Mouse (Mus musculus) heart, postnatal 14 days (tissue): ENCODE results near the gene Bcl2. TPM values are rescaled to one million over a fixed set of nuclear protein-coding genes. Genes with fewer than 3 reads are reported as not detected.

ENCODE experiments used
- DNase-seq, 2 experiments: peaks; one replicate each; pipeline ENCODE4 v3.0.0; 2021 to 2022
- intact Hi-C: fragments of 180-260 bp; cut with DNase I; formaldehyde crosslinking; loops from one replicate; pipeline ENCODE4 v1.15.1; 2025
- total RNA-seq, 2 experiments: library from RNA; stranded (reverse); gene quantifications; 2 replicates each; pipeline ENCODE4 v1.2.3; 2021

The Bcl2 gene
- total RNA-seq, 2 experiments from 2014 or later = 5.6 to 7.0 TPM

DNA sequence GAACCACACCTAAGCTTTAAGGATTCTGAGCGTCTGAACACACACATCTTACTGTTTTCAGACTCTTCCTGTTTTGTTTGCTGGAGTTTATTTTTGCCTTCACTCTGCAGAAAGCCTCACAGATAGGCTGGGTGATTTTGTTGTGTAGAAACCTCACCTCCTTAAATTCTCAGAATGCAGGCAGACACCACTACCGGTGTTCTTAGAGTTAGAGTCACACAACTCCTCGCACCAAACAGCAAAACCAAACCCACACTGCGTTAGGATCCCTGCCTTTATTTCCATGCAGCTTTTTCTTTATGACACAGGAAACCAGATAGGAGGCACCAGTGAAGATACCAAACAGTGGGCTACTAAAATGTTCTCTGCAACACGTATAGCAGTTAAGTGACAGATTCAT lies 113.2 kb downstream of the Bcl2 start:
- DNase-seq = no peak
- intact Hi-C loops = no loop called here

DNA sequence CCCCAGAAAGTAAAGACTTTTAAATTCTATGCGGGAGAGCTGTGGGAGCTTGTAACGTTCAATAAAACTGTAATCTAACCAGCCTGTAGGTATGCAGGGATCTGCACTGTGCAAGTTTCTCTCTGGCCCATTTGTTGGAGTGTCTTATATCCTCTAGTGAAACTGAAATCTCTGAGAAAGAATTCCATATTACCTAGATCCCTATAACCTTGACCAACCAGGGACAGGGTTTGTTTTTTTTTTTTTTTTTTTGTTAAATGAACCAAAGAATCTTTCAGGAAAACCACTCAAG lies 115.8 kb downstream of the Bcl2 start:
- no peak for DNase-seq
- intact Hi-C loops = no loop called here

DNA sequence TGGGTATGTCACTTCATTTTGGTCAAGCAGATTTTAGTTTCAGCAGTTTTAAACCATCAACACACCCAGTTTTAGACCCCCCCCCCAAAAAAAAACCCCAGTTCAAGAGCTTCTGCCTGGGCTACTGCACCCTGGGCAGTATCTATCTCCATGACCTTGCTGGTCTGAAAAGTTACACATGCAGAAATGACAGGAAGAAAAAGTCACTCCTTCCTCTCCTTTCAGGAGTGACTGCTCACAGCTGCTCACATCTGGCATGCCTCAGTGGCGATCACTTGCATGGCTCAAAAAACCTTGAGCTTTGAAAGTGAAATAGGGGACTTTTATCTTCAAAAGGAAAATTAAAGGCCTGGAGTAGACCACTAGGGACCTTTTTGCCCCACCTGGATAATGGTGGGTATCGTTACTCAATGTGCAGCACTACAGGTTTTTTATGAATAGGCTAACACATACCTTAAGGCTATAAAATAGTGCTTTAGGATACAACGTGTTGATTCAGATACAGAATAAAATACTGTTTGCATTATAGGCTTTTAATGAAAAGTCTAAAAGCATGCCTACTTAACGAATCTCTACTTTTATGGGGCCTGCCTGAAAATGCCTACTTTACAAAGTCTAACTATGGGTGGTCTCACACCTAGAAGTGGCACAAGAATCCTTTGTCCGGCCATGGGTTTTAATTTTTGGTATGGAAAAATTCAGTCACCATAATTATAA lies 116.3 kb downstream of the Bcl2 start:
- no peak for DNase-seq
- intact Hi-C loops = no loop called here

DNA sequence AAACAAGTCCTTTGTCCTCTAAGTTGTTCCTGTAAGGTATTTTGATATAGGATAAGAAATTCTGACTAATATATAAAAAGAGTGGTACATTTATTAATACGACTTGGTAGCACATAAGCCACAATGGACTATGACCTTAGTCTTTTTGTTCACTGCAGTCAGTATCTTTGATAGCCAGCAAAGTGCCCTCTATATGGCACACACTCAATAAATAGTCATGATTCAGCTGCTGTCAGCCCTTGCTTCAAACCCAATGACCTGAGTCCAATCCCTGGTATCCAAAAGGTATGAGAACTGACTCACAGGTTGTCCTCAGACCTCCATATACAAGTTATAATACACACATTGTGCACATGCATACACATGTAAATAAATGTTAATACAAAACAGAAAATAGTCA lies 117.7 kb downstream of the Bcl2 start:
- intact Hi-C loops = no loop called here
- DNase-seq = no peak

DNA sequence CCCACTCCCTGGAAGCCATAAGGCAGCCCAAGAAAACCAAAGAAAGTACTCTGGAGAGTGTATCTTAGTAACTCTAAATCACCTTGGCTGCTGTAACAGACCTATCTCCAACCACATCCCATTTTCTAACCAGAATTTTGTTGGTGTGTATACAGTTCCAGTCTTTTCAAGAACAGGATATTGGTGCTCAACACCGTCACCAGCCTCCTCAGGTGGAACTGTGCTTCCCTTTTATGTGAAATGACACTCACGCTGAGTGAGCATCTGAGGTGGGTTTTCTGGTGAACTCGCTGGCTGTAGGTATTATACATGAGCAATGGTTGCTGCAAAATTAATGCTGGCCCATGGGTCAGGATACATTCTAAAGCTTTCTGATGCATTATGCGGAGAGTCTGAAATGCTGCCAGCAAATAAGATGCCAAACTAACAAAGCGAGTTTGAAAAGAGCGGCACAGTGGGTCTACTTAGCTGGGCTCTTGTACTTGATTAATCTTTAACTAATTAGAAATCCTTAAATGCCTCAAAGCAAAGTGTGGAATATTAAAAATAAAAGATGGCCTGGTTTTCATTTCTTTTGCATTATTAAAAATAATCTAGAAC lies 118.7 kb downstream of the Bcl2 start:
- DNase-seq = no peak
- intact Hi-C loops = no loop called here

DNA sequence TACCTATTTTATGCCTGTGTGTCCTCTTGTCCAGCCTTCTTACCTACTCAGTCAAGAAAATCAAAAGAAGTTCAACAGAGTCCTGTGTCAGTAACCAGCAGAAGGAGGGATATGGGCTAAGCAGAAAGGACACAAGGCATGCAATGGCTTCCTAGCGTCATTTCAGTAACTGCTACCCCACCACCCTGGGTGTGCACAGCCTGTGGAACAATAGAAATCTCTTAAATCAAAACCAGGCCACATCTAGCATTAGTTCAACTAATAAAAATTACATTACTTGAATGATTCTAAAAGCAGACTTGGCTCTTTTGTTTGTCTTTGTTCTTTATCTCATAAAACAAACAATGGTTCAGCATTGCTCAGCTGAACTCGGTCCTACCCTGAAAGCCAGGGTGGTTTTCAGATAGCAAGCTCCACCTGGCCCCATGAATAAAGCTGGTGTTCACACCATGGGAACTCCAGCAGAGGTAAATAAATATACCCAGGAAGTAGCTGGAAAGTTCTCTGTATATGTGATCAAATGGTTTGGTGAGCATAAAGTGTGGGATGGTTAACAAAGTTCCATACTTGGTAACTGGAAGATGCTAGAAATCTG lies 122.8 kb downstream of the Bcl2 start:
- no peak for DNase-seq
- intact Hi-C loops = no loop called here

DNA sequence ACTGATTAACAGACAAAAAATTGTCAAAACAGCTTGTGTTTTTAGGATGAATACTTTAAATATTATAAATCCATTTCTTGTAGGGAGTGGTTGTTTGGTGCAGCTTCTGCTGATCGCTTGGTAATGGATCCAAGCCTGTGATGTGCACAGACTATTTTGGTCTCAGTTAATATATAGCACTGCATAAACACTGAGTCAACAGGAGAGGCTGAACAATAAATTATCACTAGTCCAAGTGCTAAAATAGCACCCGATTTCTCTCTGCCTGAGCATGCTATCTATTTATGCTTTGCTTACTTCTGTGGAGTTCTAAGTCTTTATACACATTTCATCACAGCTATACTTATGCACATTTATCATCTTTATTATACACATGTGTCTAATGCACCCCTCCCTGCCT lies 124.9 kb downstream of the Bcl2 start:
- intact Hi-C loops = no loop called here
- DNase-seq = no peak

DNA sequence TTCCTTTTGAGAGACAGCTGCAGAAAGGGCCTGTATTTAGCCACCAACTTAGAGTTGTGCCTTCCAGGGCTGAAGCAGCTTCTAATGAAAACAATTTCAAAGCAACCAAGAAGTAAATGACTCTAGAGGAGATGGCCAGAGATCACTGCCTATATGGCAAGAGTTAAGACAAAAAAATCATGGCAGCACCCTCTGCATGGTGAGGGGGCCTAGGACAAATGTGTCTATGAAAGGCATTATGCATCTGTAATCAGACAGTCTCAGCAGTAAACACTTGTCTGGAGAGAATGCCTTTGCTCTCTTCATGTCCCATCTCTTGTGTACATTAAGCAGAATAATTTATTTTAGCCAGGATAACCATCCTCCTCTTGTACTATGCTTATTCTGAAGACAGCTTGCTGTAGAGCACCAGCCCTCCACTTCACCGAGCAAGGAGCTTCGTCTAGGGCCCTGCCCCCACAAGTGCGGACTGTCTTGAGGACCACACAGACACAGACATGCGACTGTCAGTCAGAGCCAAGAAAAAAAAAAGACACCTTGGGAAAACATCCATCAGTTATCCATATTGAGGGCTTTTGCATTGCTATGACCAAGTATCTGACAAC lies 126.1 kb downstream of the Bcl2 start:
- intact Hi-C loops = no loop called here
- no peak for DNase-seq

DNA sequence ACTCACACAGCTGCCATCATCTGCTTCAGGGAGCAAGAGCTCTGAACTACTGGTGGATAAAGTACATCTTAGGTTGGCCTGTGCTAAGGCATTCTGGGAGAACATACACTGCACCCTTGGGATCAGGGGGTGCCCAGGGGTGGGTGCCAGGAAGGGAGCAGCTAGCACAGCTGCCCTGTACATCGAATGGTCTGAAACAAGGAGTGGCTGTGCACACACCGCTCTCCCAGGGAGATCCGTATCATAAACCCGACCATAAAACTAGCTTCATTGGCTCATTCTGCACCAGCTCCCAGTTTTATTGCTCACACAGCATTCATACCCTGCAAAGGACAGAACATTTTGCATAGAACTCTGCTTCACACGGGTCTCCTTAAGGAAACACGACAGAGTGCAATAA lies 127.3 kb downstream of the Bcl2 start:
- no peak for DNase-seq
- intact Hi-C loops = no loop called here

DNA sequence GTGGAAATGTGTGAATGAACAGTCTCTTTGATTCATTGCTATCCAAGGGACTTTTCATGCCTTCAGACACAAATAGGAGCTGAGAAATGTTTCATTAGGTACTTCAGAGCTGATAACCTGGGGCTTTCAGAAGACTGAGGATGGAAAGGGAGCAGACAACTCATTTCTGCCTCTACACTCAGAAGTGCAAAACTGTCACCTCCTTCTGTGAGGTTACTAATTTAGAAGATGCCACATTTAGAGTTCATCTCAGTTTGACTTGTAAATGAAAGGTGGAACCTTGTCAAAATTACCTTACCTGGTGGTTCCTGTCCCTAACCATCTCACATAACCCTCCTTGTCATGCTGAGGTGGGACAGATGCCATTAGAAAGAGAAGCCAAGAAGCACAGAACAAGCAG lies 128.7 kb downstream of the Bcl2 start:
- no peak for DNase-seq
- intact Hi-C loops = no loop called here

DNA sequence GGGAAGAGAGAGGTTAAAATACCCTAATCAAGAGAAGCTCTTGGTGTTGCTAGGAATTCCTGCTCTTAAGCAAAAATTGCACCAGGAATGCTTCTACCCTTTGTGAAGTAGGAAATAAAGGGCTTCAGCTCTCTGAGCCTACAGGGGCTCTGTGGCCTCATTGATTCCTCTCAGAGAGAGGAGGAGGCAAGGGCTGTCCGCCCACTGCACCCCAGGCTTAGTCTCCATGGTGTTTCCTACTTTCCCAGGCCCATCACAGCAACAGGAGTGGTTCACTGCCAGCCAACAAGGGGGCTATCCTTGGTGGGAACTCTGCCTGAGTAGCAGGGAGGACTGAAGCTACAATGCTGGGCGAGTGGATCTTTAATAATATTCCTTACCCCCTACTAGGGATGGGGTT lies 129.2 kb downstream of the Bcl2 start:
- intact Hi-C loops = no loop called here
- DNase-seq = no peak

DNA sequence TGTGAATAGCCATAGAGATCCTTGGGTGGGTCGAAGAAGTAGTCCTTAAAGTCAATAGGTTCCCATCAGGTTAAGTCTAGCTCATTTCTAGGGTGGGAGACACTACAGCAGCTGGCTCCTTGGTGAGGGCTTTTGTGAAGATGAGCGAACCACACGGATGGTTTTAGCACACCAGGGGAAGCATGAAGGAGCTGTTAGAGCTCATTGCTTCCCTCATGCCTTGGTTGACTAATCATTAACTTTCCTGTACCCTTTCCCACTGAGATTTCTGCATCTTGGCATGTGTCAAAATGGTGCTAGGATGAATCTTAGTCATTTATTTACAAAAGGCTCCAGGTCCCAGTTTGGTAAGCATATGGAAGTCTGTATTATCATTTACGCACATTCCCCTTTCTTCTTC lies 129.8 kb downstream of the Bcl2 start:
- intact Hi-C loops = no loop called here
- no peak for DNase-seq

DNA sequence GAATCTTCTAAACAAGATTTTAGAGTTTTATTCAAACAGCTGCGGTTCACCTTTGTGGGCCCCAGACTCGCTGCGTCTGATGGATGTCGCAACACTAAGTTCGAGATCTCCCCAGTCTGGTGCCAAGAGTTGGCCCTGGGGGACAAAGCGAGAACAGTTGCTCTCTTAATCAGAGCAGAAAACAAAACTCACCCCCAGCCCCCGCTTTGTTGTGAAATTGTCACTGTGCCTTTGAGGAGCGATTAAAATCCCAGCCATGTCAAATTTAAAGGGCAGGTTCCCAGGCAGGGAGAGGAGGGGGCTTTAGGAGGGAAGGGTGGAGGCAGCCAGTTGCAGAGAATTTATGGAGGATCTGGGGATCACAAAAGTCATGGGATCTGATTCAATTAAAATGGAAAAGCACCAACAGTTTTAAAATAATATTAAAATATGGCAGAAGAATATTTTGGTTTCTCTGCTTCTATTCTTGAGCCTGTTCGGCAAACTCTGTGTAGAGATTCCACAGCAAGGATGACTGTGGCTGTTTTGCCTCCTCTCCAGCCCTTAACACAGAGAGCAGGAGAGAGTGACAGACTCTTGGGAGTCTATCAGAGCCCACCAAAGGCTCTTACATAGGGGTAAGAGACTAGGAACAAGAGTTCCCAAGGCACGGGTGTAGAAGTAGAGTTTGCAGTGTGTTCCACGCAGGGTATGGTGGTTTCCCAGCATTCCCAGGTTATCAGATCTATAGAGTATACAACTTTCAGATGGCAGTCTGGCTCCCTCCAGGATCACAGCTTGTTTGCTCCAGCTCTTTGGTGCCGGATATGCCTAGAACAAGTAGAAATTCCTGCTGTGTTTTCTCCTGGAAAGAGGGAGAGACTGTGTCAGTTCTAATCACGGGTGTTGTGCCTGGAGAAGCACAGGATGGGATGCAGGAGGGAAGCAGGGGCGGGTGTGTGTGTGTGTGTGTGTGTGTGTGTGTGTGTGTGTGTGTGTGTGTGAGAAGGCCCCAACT lies 130.5 kb downstream of the Bcl2 start:
- intact Hi-C loops = no loop called here
- DNase-seq = peak; percentile 61 to 73

DNA sequence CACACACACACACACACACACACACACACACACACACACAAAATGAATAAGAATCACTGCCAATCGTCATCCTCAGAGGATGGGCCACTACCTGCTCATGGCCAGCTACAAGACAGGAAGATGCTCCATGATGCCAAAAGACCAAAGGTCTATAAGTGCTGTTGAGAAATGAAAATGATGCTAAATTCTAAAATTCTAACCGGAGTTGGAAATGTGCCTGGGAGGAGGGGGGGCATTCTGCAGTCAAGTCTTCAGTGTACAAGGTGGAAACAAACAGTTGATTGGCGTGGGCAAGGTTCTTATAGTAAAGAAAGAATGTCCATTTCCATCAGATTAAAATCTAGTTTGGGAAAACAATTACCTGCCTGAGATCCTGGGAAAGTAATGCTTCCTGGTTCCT lies 131.3 kb downstream of the Bcl2 start:
- intact Hi-C loops = no loop called here

DNA sequence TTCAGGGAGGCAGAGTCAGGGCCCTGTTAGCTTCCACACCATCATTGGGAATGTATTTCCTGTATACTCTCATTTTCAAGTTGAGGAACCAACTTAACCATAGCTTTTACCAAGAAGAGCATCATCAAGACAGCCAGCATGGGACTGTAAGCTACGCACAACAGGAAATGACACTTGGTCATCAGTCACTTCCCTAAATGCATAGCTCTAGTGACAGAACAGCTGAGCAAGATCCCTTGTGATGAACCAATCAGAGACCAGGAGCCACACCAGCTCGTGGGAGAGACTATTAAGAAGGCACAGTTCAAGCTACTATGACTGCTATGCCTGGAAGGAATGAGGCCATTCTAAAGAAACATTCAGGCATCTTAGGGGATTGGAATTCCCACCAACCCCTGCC lies 132.3 kb downstream of the Bcl2 start:
- intact Hi-C loops = no loop called here
- DNase-seq = no peak

More for the DNA sequence above, 131.3 kb downstream of the Bcl2 start:
- no peak for DNase-seq

DNA sequence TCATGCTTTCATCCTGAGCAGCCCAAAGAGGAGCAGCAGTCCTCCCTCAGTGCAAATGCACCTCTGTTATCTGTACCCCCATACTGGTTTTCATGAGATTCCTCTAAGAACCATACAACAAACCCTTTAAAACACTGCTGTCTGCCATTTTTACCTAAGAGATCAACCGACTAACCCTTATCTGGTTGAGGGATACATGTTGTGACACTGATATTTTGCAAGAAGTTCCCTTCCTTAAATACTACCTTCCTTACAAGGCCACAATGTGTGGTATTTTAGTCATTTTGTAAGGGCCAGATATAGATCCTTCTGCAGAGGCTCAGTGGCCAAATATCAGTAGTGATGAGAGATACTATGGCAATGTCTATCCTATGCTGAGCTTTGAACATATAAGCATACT lies 134.3 kb downstream of the Bcl2 start:
- intact Hi-C loops = no loop called here
- DNase-seq = no peak

DNA sequence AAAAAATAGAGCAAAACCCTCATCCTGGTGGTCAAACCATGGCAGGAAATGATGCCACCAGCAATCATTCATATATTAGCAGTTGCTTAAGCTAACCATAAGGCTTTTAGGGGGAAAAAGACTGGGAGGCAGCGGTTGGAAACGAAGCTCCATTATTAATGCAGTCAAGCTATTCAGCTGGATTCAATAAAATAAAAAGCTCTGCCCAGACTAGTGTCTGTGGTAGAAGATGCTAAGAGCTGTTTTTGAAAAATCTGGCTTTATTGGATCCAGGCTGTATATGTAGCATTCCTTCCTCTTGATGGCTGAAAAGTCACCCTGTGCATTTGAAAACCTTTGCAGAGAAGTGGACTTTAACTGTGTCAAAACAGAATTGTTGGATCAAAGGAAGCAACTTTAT lies 141.6 kb downstream of the Bcl2 start:
- intact Hi-C loops = no loop called here
- no peak for DNase-seq

DNA sequence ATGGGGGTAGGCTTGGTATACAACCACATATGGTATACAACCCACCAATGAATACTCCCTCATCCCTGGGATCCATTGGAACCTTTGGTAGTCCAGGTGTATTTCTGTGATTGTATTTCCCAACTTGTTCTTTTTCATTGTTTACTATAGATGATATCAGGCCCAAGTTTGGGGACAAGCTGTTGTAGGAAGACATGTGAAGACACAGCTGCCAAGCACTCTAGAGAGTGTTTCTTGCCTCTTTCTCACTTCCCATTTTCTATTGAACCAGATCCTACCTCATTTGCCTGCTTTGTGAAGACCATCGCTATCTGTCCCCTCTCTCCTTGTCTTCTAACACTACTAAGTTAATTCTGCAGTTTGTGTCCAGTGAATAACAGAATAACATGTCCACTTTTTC lies 143.2 kb downstream of the Bcl2 start:
- DNase-seq = no peak
- intact Hi-C loops = no loop called here

DNA sequence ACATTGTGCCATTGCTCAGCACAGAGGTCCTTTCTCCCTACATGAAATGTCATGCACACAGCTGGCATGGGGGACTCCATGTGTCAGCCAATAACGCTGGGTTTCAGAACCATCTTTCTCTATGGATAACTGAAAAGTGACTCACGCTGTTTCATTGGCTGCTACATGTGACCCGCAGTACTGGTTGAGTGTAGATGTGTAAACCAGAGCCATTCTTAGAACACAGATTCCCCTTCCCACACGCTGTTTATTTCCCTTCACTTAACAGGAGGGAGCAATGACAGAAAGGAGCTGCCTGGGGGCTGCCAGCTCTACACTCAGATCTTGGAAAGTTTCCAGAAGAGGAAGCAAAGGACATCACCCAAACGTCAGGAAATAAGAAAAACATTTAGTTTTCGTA lies 143.7 kb downstream of the Bcl2 start:
- intact Hi-C loops = no loop called here
- no peak for DNase-seq

DNA sequence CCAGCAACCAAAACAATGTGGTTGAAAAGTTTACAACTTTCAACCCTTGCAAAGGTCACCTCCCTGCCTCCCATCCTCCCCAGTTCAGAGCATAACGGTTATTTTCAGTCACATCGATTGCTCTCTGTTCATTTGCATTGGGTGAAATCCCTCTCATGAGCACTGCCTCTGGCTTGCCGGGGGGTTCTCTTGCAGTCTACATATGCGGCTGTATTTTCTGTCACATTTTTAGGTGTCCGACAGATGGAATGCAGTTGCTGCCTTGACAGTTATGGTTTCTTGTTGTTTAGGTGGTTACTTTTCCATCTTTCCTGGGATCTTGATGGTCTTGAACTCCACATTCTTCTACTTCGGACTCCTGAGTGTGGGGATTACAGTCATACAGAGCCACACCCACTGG lies 144.4 kb downstream of the Bcl2 start:
- no peak for DNase-seq
- intact Hi-C loops = no loop called here

DNA sequence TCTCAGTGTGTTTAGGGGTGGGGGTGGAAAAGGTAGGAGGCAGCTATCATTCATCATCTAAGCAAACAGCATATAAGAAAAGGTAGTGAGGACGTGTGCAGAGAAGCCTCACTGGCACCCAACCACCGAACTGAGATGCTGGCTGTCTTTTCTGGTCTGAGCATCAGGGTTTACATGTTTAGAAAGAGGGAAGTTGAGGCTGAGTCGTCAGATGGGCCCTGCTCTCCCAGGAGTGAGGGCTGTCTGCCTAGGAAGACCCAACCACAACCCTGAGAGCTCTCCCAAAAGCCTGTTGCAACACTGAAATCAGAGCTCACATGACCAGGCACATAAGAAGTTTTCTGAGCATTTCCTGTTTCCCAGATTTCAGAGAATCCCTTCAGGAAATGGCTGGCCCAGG lies 145.2 kb downstream of the Bcl2 start:
- intact Hi-C loops = no loop called here
- DNase-seq = no peak
